Mouse (Mus musculus): ENCODE data around the gene Oasl2. TPM values are rescaled to one million over a fixed set of nuclear protein-coding genes. Genes with fewer than 3 reads are reported as not detected.
"Not testable (repeated sequence)": the region's sequence is repeated elsewhere in the genome, so short reads cannot be mapped to it uniquely, and the experiment has no call there.

Oasl2 gene
- polyA plus RNA-seq, 1 experiment: 8.6 TPM

DNA sequence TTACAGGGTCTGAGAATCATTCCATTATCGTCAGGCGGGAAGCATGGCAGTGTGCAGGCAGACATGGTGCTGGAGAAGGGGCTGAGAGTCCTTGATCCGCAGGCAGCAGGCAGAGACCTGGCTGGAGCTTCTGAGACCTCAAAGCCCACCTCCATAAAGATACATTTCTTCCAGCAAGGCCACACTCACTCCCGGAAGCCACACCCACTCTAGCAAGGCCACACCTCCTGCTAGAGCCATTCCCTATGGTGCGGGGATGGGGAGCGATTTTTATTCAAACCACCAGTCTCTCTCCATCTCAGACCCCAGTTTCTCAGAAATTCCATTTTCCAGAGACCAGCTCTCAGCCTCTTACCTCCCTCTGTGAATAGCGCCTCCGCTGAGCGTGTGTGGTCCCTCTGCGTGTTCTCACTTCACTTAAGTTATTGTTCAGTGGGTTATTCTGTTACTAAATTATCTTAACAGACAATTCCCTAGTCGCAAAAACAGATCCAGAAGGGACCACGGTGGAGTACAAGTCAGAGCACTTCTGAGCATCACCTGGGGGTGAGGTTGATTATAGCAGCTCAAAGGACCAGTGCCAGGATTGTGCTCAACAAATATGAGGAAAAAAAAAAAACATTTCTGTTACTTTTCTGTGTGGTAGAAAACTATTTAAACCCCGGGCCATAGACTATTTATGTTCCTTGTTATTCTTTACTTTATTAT, 12.0 kb downstream of the Oasl2 start:
- Histone ChIP-seq H3K4me1 (peaks cover 3% of the 10 kb centered on the region), H3K27me3 (replicated peaks) (peaks cover 6% of the 10 kb centered on the region), H3K36me3 (replicated peaks; ENCODE audit: low read length) (peaks cover 18% of the 10 kb centered on the region), H3K4me3 (replicated peaks) (no peak overlapping the region), H3K9me3 (peaks cover 23% of the 10 kb centered on the region)
- TF ChIP-seq FLI1 (IDR thresholded peaks at IDR 0.05; ENCODE audit: low read length) (no peak), GATA1 (IDR thresholded peaks at IDR 0.05; ENCODE audit: borderline replicate concordance, low read length) (no peak)

DNA sequence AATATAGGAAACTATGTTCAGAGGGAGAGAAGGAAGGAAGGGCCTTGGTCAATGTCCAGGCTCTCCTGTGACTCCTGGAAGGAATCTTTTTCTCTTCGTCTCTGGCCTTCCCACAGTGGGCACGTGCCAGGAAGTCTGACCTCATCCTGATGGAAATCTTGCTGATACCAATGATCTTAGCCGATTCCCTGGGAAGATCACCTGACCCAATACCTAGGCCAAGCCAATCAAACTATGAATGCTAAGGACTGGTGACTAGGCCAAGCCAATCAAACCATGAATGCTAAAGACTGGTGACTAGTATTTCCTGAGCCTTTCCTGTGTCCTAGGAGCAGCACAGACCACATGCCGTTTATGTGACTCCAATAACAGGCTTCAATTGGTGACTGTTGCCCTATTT, 16.9 kb downstream of the Oasl2 start:
- H3K9me3 ChIP-seq: no peaks in the 10 kb centered on the region
- no peak overlapping the region for H3K4me3 ChIP-seq (replicated peaks)
- H3K36me3 ChIP-seq (replicated peaks; ENCODE audit: low read length): no peaks in the 10 kb centered on the region
- peaks cover 19% of the 10 kb centered on the region for H3K4me1 ChIP-seq
- peaks cover 3% of the 10 kb centered on the region for H3K27me3 ChIP-seq (replicated peaks)
- TF ChIP-seq FLI1 (IDR thresholded peaks at IDR 0.05; ENCODE audit: low read length) (no peak), GATA1 (IDR thresholded peaks at IDR 0.05; ENCODE audit: borderline replicate concordance, low read length) (no peak)

DNA sequence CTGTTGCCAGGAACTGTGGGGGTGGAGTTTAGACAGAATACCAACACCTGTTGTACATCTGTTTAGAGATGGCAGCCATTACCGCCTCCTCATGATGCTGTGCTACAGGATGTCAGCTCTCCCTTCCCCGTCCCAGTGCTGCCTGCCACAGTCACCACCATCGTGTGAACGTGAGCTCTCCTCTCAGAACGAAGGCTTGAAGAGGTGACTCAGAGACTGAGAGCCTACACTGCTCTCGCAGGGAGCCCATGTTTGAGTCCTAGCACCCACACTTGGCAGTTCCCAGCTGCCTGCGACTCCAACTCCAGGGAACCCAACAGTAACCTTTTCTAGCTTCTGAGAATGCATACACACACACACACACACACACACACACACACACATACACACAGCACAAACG, 18.1 kb downstream of the Oasl2 start:
- no peak for TF ChIP-seq GATA1 (IDR thresholded peaks at IDR 0.05; ENCODE audit: borderline replicate concordance, low read length)
- no peak for TF ChIP-seq FLI1 (IDR thresholded peaks at IDR 0.05; ENCODE audit: low read length)
- H3K4me3 ChIP-seq (replicated peaks): peak overlapping the region; percentile 2
- no peaks in the 10 kb centered on the region for H3K36me3 ChIP-seq (replicated peaks; ENCODE audit: low read length)

DNA sequence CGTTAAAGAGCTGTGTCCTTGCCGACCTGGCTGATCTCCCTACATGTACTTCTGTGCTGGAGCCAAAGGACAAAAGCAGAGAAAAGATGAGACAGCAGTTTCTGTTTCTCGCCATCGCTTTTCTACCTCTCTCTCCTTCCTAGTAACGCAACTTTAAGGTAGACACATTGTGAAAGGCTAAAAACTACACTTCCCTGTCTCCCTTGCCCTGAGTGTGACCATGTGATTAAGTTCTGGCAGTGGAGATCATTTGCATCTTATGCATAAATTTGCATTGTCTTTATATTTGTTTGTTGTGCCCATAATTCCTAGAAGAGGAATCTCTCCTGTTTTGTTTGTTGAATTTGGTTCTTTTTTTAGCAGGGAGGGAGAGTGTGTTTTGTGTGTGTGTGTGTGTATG, 19.1 kb downstream of the Oasl2 start:
- Histone ChIP-seq H3K9me3 (no peaks in the 10 kb centered on the region), H3K4me3 (replicated peaks) (no peak overlapping the region), H3K27me3 (replicated peaks) (peaks cover 5% of the 10 kb centered on the region), H3K36me3 (replicated peaks; ENCODE audit: low read length) (no peaks in the 10 kb centered on the region), H3K4me1 (peaks cover 19% of the 10 kb centered on the region)
- TF ChIP-seq GATA1 (IDR thresholded peaks at IDR 0.05; ENCODE audit: borderline replicate concordance, low read length) (no peak), FLI1 (IDR thresholded peaks at IDR 0.05; ENCODE audit: low read length) (no peak)

More for the DNA sequence above, 18.1 kb downstream of the Oasl2 start:
- Histone ChIP-seq H3K4me1 (peaks cover 19% of the 10 kb centered on the region), H3K9me3 (no peaks in the 10 kb centered on the region), H3K27me3 (replicated peaks) (peaks cover 5% of the 10 kb centered on the region)

DNA sequence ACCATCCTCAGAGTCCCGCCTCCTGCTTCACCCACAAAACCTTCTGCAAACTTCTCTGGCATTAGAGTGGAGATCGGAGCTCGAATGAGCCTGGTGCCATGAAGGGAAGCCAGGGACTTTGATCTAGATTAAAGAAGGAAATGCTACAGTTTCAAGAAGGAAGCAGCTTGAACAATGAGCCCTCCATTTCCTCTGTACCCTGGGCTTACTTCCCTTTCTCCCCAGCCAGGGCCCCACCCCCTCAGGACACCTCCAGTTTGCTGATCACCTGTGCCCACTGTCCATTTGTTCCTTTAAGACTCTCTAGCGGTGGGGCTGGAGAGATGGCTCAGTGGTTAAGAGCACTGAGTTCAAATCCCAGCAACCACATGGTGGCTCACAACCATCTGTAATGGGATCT, 20.0 kb downstream of the Oasl2 start:
- H3K4me1 ChIP-seq: peaks cover 22% of the 10 kb centered on the region
- TF ChIP-seq FLI1 (IDR thresholded peaks at IDR 0.05; ENCODE audit: low read length) (no peak), GATA1 (IDR thresholded peaks at IDR 0.05; ENCODE audit: borderline replicate concordance, low read length) (no peak)
- no peaks in the 10 kb centered on the region for H3K36me3 ChIP-seq (replicated peaks; ENCODE audit: low read length)
- no peak overlapping the region for H3K4me3 ChIP-seq (replicated peaks)
- peaks cover 7% of the 10 kb centered on the region for H3K27me3 ChIP-seq (replicated peaks)
- H3K9me3 ChIP-seq: no peaks in the 10 kb centered on the region

DNA sequence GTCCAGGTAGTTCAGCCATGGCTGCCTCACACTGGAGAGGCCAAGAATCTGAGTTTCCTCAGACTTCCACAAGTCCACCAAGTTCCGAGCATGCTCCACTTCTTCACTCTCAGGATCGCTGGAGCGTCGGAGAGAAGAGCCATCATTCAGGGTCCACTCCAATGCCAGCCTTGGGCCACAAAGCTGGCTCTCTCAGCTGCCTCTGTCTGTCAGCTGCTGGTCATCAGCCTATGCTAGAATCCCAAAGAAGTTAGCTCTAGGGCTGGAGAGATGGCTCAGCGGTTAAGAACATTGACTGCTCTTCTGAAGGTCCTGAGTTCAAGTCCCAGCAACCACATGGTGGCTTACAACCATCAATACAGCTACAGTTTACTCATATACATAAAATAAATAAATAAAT, 20.6 kb downstream of the Oasl2 start:
- not testable (repeated sequence) for H3K4me3 ChIP-seq (replicated peaks); H3K9me3 ChIP-seq; H3K36me3 ChIP-seq (replicated peaks; ENCODE audit: low read length); H3K27me3 ChIP-seq (replicated peaks)
- H3K4me1 ChIP-seq: peaks cover 28% of the 10 kb centered on the region

DNA sequence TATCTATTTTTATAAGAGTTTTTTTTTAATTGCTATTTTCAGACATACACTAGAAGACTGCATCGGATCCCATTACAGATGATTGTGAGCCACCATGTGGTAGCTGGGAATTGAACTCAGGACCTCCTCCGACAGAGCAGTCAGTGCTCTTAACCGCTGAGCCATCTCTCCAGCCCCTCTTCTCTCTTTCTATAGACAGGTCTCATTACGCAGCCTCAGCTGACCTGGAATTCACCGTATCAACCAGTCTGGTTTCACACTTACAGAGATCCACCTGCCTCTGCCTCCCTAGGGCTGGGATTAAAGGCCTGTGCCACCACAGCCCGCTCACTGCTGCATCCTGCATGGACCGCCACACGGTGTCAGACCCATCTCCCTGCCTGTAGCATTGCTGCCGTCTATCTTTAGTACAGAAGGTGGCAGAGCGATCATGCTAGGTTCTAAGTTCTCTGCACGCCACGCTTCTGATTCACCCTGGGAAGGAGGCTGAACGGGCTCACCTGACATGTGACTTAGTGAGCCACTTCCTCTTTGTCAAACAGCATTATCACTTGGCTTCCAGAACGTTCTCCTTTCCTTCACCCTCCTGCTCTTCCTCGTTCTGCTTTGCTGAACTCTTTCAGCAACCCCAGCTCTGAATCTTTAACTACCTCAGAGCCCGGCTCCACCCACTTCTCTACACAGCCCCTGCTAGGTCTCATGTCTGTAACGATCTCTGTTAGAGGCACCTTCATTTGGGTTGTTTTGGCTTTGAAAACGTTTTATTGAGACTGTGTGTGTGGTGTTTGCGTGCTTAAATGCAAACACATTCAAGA, 25.0 kb downstream of the Oasl2 start:
- Histone ChIP-seq H3K9me3 (peaks cover 2% of the 10 kb centered on the region; the same call in 1 of the 2 replicates), H3K4me3 (replicated peaks) (peak overlapping the region; percentile 85), H3K27me3 (replicated peaks) (peaks cover 34% of the 10 kb centered on the region), H3K36me3 (replicated peaks; ENCODE audit: low read length) (no peaks in the 10 kb centered on the region), H3K4me1 (peaks cover 18% of the 10 kb centered on the region)
- no peak for TF ChIP-seq GATA1 (IDR thresholded peaks at IDR 0.05; ENCODE audit: borderline replicate concordance, low read length)
- TF ChIP-seq FLI1 (IDR thresholded peaks at IDR 0.05; ENCODE audit: low read length): no peak

DNA sequence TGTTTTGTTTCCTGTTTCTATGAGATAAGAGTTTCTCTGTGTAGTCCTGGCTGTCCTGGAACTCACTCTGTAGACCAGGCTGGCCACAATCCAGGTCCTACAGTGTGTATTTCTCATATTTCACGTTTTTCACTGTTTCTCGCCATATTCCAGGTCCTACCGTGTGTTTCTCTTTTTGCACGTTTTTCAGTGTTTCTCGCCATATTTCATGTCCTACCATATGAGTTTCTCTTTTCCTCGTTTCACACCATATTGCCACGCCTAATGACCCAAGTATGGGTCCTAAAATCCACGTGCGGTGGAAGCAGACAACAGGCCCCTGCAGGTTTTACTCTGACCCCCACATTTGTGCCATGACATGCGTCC, 25.6 kb downstream of the Oasl2 start:
- Histone ChIP-seq H3K9me3 (peaks cover 2% of the 10 kb centered on the region; the same call in 1 of the 2 replicates), H3K27me3 (replicated peaks) (peaks cover 37% of the 10 kb centered on the region), H3K36me3 (replicated peaks; ENCODE audit: low read length) (no peaks in the 10 kb centered on the region), H3K4me1 (peaks cover 18% of the 10 kb centered on the region), H3K4me3 (replicated peaks) (no peak overlapping the region)
- TF ChIP-seq GATA1 (IDR thresholded peaks at IDR 0.05; ENCODE audit: borderline replicate concordance, low read length): no peak
- TF ChIP-seq FLI1 (IDR thresholded peaks at IDR 0.05; ENCODE audit: low read length): no peak

DNA sequence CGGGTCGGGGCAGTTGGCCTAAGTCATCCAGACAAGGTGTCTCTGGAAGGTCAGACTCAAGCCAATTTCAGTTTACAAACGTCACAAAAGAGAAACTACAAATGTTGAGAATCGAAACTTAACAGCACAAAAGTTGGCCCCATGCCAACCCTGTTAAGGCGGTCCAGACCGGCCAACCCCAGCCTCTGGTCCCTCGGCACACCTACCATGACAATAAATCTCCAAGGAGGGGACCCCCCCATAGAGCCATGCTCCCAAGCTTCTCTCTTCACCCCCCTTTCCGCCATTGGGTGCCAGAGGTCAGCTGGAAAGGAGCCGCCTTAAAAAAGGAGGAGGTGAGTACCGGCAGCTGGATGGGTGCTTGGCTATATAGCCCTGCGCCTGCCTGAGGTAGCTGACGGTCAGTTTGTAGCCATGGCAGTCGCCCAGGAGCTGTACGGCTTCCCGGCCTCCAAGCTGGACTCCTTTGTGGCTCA, 26.3 kb downstream of the Oasl2 start, which contains the start of gene Oasl1:
TSS of gene Oasl1 (plus strand) at position 243 of the 476 bp plus-strand sequence.
- Histone ChIP-seq H3K9me3 (peaks cover 2% of the 10 kb centered on the region; the same call in 1 of the 2 replicates), H3K36me3 (replicated peaks; ENCODE audit: low read length) (no peaks in the 10 kb centered on the region), H3K4me3 (replicated peaks) (peak within 1 kb of the TSS; percentile 85), H3K4me1 (peaks cover 18% of the 10 kb centered on the region), H3K27me3 (replicated peaks) (peaks cover 41% of the 10 kb centered on the region)
- TF ChIP-seq GATA1 (IDR thresholded peaks at IDR 0.05; ENCODE audit: borderline replicate concordance, low read length) (no peak), FLI1 (IDR thresholded peaks at IDR 0.05; ENCODE audit: low read length) (no peak)

DNA sequence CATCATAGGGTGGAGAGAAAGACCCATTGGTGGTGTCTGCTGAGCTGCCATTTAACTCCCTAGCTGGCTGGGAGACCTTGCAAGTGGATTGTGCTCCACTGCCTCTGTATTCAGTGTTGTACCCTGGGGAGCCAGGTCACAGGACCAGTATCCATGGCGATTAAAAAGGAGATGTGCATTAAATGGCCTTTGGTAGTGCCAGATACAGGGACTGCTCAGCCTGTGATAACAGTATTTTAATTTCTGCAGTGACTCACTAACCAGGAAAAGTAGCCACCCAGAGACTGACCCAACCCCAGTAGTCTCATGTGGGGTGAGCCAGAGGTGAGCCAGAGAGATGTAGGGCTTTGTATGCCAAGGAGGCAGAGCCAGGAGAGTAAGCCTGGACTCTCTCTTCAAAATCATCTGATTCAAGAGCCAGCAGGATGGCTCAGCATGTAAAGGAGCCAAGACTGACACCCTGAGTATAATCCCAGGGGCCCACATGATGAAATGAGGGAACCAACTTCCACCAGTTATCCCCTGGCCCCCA, 29.5 kb downstream of the Oasl2 start:
- H3K27me3 ChIP-seq (replicated peaks): peaks cover 48% of the 10 kb centered on the region
- H3K4me3 ChIP-seq (replicated peaks): no peak overlapping the region
- H3K9me3 ChIP-seq: peaks cover 2% of the 10 kb centered on the region; the same call in 1 of the 2 replicates
- H3K36me3 ChIP-seq (replicated peaks; ENCODE audit: low read length): no peaks in the 10 kb centered on the region
- TF ChIP-seq FLI1 (IDR thresholded peaks at IDR 0.05; ENCODE audit: low read length) (no peak), GATA1 (IDR thresholded peaks at IDR 0.05; ENCODE audit: borderline replicate concordance, low read length) (no peak)
- H3K4me1 ChIP-seq: peaks cover 18% of the 10 kb centered on the region
